Mouse (Mus musculus) liver, embryonic 11.5 days (tissue): ENCODE data around the gene Ston1. TPM values are rescaled to one million over a fixed set of nuclear protein-coding genes. Genes with fewer than 3 reads are reported as not detected.
A peak's percentile ranks its signal among the peaks of the same experiment; 100 is the strongest.

Experiments used
- ATAC-seq: fragments of 200-750 bp; cut with Nextera tagmentation; replicated peaks from 2 replicates; pipeline ENCODE4 v1.8.0; 2017; ENCODE audit warnings: moderate number of reproducible peaks, mild to moderate bottlenecking, moderate TSS enrichment, moderate library complexity; ENCODE audit not compliant: low FRiP score
- DNase-seq: peaks from one replicate; pipeline ENCODE4 v3.0.0-alpha.2; 2017; ENCODE audit warnings: low spot score
- H3K27ac ChIP-seq: fragments of 300-500 bp; sonication (generic); 2 replicates; pipeline ENCODE4 v1.5.1; 2014; ENCODE audit warnings: mild to moderate bottlenecking, low read depth, low read length, control low read depth
- H3K27me3 ChIP-seq: fragments of 300-500 bp; sonication (generic); replicated peaks from 2 replicates; pipeline ENCODE4 v1.6.1; 2014; ENCODE audit warnings: low read length, mixed read lengths; ENCODE audit not compliant: control insufficient read depth, insufficient read depth
- H3K36me3 ChIP-seq: fragments of 300-500 bp; sonication (generic); 2 replicates; pipeline ENCODE4 v1.6.1; 2014; ENCODE audit warnings: mild to moderate bottlenecking, low read length, moderate library complexity, mixed read lengths; ENCODE audit not compliant: control insufficient read depth, insufficient read depth
- H3K4me1 ChIP-seq: fragments of 300-500 bp; sonication (generic); replicated peaks from 2 replicates; pipeline ENCODE4 v1.6.1; 2014; ENCODE audit warnings: low read length, mixed read lengths; ENCODE audit not compliant: control insufficient read depth, insufficient read depth
- H3K4me2 ChIP-seq: fragments of 300-500 bp; sonication (generic); 2 replicates; pipeline ENCODE4 v1.6.1; 2014; ENCODE audit warnings: mild to moderate bottlenecking, control low read depth, moderate library complexity
- H3K4me3 ChIP-seq: fragments of 300-500 bp; sonication (generic); 2 replicates; pipeline ENCODE4 v1.5.1; 2014; ENCODE audit warnings: low read depth, low read length, control low read depth
- H3K9ac ChIP-seq: fragments of 300-500 bp; sonication (generic); 2 replicates; pipeline ENCODE4 v1.6.1; 2014; ENCODE audit warnings: low read depth, low read length, control low read depth
- H3K9me3 ChIP-seq: fragments of 300-500 bp; sonication (generic); 2 replicates; pipeline ENCODE4 v1.6.1; 2016; ENCODE audit warnings: low read length, inconsistent platforms, mixed read lengths; ENCODE audit not compliant: control insufficient read depth
- WGBS: fragments of 180-500 bp; shearing (Covaris S2); extraction: QIAGEN DNeasy Blood & Tissue Kit; methylation state at CpG from one replicate; pipeline ENCODE4 v1.1.7; 2014; 5-methylcytosine and 5-hydroxymethylcytosine counted together
- polyA plus RNA-seq: library from polyadenylated mRNA; unstranded; fragments of >200 nt; fragmentation: Nextera tagmentation; extraction: Ambion mirVana; gene quantifications from 2 replicates; pipeline ENCODE4 v1.2.1, GENCODE M21; 2014

Gene Ston1
- polyA plus RNA-seq, 1 experiment from 2014 or later, result 2.8 TPM

GRCm38 (mm10) chr17:88625350-88625749, 27.9 kb downstream of the Ston1 start:
- H3K9me3 ChIP-seq, result no peaks in the 10 kb centered on the region
- ATAC-seq (no peak), DNase-seq (peak; percentile 28)
- H3K9ac ChIP-seq, result no peak overlapping the region
- no peak overlapping the region for H3K4me3 ChIP-seq
- H3K4me1 ChIP-seq, result peaks cover 12% of the 10 kb centered on the region
- no peak overlapping the region for H3K4me2 ChIP-seq
- H3K27ac ChIP-seq, result no peak overlapping the region
- WGBS, result 85% methylated on average over 13 of the region's 13 CpGs
- H3K36me3 ChIP-seq, result peaks cover 4% of the 10 kb centered on the region; the same call in 1 of the 2 replicates
- no peaks in the 10 kb centered on the region for H3K27me3 ChIP-seq

- Histone ChIP-seq H3K36me3 (peaks cover 4% of the 10 kb centered on the region; the same call in 1 of the 2 replicates), H3K27me3 (no peaks in the 10 kb centered on the region), H3K27ac (peak overlapping the region; percentile 20), H3K4me1 (peaks cover 12% of the 10 kb centered on the region), H3K9ac (no peak overlapping the region), H3K4me3 (no peak overlapping the region), H3K9me3 (no peaks in the 10 kb centered on the region), H3K4me2 (no peak overlapping the region)
- ATAC-seq (no peak), DNase-seq (peak; percentile 29)
- 68% methylated on average over 7 of the region's 7 CpGs for WGBS
Observed at GRCm38 (mm10) chr17:88625931-88626330, 28.4 kb downstream of the Ston1 start.

GRCm38 (mm10) chr17:88626347-88626811, 28.9 kb downstream of the Ston1 start:
- Histone ChIP-seq H3K27ac (peak overlapping the region; percentile 20), H3K9me3 (no peaks in the 10 kb centered on the region), H3K4me3 (no peak overlapping the region), H3K4me2 (no peak overlapping the region), H3K9ac (no peak overlapping the region), H3K27me3 (no peaks in the 10 kb centered on the region), H3K36me3 (peaks cover 4% of the 10 kb centered on the region; the same call in 1 of the 2 replicates), H3K4me1 (peaks cover 12% of the 10 kb centered on the region)
- ATAC-seq, result peak; percentile 21; the same call in 1 of the 2 replicates
- 63% methylated on average over 7 of the region's 7 CpGs for WGBS
- DNase-seq, result no peak

- Histone ChIP-seq H3K4me1 (peaks cover 12% of the 10 kb centered on the region), H3K9ac (no peak overlapping the region), H3K4me2 (peak overlapping the region; percentile 20; the same call in 1 of the 2 replicates), H3K36me3 (peaks cover 4% of the 10 kb centered on the region; the same call in 1 of the 2 replicates), H3K27ac (peak overlapping the region; percentile 20; the same call in 1 of the 2 replicates), H3K27me3 (no peaks in the 10 kb centered on the region), H3K4me3 (no peak overlapping the region), H3K9me3 (no peaks in the 10 kb centered on the region)
- DNase-seq (peak; percentile 27), ATAC-seq (no peak)
- WGBS, result 68% methylated on average over 7 of the region's 7 CpGs
Observed at GRCm38 (mm10) chr17:88627150-88627549, 29.7 kb downstream of the Ston1 start.

- 32% methylated on average over 10 of the region's 10 CpGs for WGBS
Observed at GRCm38 (mm10) chr17:88628676-88629380, 31.3 kb downstream of the Ston1 start.

GRCm38 (mm10) chr17:88629381-88629759, 31.9 kb downstream of the Ston1 start:
- H3K4me1 ChIP-seq, result peaks cover 12% of the 10 kb centered on the region
- peak overlapping the region; percentile 20 for H3K4me2 ChIP-seq
- ATAC-seq (peak; percentile 27), DNase-seq (peak; percentile 34)
- H3K9ac ChIP-seq, result no peak overlapping the region
- no peak overlapping the region for H3K4me3 ChIP-seq
- no peaks in the 10 kb centered on the region for H3K9me3 ChIP-seq
- peak overlapping the region; percentile 62 for H3K27ac ChIP-seq
- H3K27me3 ChIP-seq, result no peaks in the 10 kb centered on the region
- H3K36me3 ChIP-seq, result no peaks in the 10 kb centered on the region
- 12% methylated on average over 4 of the region's 4 CpGs for WGBS

More at GRCm38 (mm10) chr17:88628676-88629380, 31.3 kb downstream of the Ston1 start:
- no peaks in the 10 kb centered on the region for H3K36me3 ChIP-seq
- H3K4me2 ChIP-seq, result no peak overlapping the region
- H3K27me3 ChIP-seq, result no peaks in the 10 kb centered on the region
- H3K27ac ChIP-seq, result peak overlapping the region; percentile 62
- H3K9ac ChIP-seq, result no peak overlapping the region
- H3K4me3 ChIP-seq, result no peak overlapping the region
- DNase-seq, result no peak
- H3K4me1 ChIP-seq, result peaks cover 12% of the 10 kb centered on the region
- no peaks in the 10 kb centered on the region for H3K9me3 ChIP-seq
- ATAC-seq, result peak; percentile 22

GRCm38 (mm10) chr17:88629931-88630553, 32.6 kb downstream of the Ston1 start:
- DNase-seq (peak; percentile 25), ATAC-seq (no peak)
- no peak overlapping the region; the same call in none of the 2 replicates for H3K4me2 ChIP-seq
- H3K36me3 ChIP-seq, result no peaks in the 10 kb centered on the region
- 47% methylated on average over 11 of the region's 11 CpGs for WGBS
- H3K9ac ChIP-seq, result no peak overlapping the region
- H3K27me3 ChIP-seq, result no peaks in the 10 kb centered on the region
- H3K4me3 ChIP-seq, result no peak overlapping the region
- peaks cover 12% of the 10 kb centered on the region for H3K4me1 ChIP-seq
- H3K27ac ChIP-seq, result peak overlapping the region; percentile 62
- no peaks in the 10 kb centered on the region for H3K9me3 ChIP-seq

GRCm38 (mm10) chr17:88630554-88630948, 33.1 kb downstream of the Ston1 start:
- no peak overlapping the region for H3K4me2 ChIP-seq

More at GRCm38 (mm10) chr17:88630554-88630948, 33.1 kb downstream of the Ston1 start:
- Histone ChIP-seq H3K9me3 (no peaks in the 10 kb centered on the region), H3K27ac (no peak overlapping the region), H3K4me3 (no peak overlapping the region), H3K27me3 (no peaks in the 10 kb centered on the region), H3K36me3 (no peaks in the 10 kb centered on the region), H3K9ac (no peak overlapping the region), H3K4me1 (peaks cover 11% of the 10 kb centered on the region)
- DNase-seq (peak; percentile 6), ATAC-seq (no peak)
- 75% methylated on average over 3 of the region's 3 CpGs for WGBS
